Mouse (Mus musculus): ENCODE results near the gene Lexm. TPM values are rescaled to one million over a fixed set of nuclear protein-coding genes. Genes with fewer than 3 reads are reported as not detected.

Lexm gene
- polyA plus RNA-seq, 1 experiment from 2014 or later, result not detected

DNA sequence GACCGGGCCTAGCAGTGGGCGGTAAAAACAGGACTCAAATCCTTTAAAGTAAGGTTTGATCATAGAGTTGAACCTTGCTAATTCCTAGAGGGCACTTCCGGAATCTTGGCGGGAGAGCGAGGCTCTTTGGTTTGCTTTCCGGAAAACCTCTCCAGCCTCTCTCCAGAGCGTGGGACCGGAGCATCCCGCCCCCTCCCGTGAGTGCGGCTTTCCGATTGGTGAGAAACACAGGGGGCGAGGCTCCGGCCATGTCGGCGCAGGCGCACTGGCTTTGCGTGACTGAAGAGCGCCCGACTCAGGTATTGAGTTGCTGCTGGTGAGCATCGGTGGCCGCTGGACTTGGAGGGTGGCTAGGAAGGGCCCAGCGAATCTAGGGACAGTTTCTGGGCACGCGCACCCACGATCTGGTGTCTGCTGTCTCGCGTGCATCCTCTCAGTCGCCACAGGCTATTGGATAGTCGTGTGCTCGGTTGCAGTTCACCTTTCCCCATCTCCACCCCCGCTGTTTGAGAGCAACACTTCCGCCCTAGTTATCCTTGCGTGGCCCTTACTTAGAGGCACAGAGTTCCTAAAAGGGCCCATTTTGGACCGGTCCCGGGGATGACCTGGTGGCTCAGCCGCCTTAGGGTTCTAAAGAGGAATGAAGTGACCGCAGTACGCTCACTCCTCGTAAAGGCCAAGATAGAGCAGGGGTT, 33.9 kb upstream of the Lexm start, which contains the start of gene Pars2:
TSS of gene Pars2 (plus strand) at position 237 of the 695 bp plus-strand sequence.
- WGBS, result 3% methylated on average over 40 of the region's 40 CpGs
- peak; percentile 98 for DNase-seq (ENCODE audit: low spot score)
- H3K9me3 ChIP-seq (ENCODE audit: control insufficient read depth, low read length), result no peaks in the 10 kb centered on the region

DNA sequence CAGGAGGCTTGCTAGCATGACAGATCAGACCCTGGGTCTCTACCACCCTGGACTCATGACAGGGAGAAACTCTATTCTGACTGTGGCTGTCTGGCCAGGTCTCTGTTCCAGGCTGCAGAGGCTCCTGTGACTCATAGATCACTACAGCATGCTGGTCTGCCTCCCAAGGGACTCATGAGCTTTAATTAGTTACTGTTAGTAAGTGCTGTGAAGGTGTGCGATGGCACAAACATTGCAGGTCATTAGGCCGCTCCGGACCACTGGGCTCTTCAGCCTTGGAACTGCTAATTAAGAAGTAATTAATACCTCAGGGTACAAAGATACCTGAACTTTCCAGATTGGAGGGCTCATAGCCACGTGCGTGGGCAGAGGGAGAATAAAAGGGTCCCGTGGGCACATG, 30.1 kb upstream of the Lexm start:
- ATAC-seq (ENCODE audit: low FRiP score) (no peak), DNase-seq (ENCODE audit: low spot score) (no peak)
- Histone ChIP-seq H3K9ac (no peak overlapping the region), H3K4me2 (replicated peaks) (no peak overlapping the region), H3K4me3 (replicated peaks; ENCODE audit: low read length) (no peak overlapping the region), H3K9me3 (ENCODE audit: control insufficient read depth, low read length) (no peaks in the 10 kb centered on the region), H3K4me1 (replicated peaks; ENCODE audit: control insufficient read depth, insufficient read depth, low read length) (peaks cover 11% of the 10 kb centered on the region), H3K27ac (no peak overlapping the region), H3K36me3 (replicated peaks; ENCODE audit: control insufficient read depth, insufficient read depth) (no peaks in the 10 kb centered on the region), H3K27me3 (ENCODE audit: control insufficient read depth, insufficient read depth, low read length) (no peaks in the 10 kb centered on the region)
- 83% methylated on average over 6 of the region's 6 CpGs for WGBS

More for the DNA sequence above, 33.9 kb upstream of the Lexm start, which contains the start of gene Pars2:
- Histone ChIP-seq H3K4me2 (replicated peaks) (peak within 1 kb of the TSS; percentile 93), H3K27me3 (ENCODE audit: control insufficient read depth, insufficient read depth, low read length) (no peaks in the 10 kb centered on the region), H3K36me3 (replicated peaks; ENCODE audit: control insufficient read depth, insufficient read depth) (peaks cover 23% of the 10 kb centered on the region), H3K4me1 (replicated peaks; ENCODE audit: control insufficient read depth, insufficient read depth, low read length) (peaks cover 6% of the 10 kb centered on the region), H3K27ac (peak within 1 kb of the TSS; percentile 46), H3K9ac (peak within 1 kb of the TSS; percentile 67), H3K4me3 (replicated peaks; ENCODE audit: low read length) (peak within 1 kb of the TSS; percentile 56)
- ATAC-seq (ENCODE audit: low FRiP score), result peak; percentile 97

DNA sequence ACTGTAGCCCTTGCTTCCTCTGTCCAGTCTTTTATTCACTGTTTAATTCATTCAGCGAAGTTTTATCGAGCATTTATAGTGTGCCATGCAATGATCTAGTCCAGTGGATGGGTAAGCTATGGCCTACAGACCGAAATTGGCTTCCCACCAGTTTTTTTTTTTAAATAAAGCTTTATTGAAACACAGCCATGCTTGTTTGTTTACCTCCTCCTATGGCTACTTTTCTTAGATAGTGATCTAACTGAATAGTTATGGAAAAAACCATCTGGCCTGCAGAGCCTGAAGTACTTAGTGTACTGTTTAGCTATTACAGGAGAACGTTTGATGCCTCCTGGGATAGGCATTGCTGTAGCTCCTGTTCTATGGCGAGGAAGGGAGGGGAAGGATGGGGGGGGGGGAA, 28.8 kb upstream of the Lexm start:
- WGBS, result 84% methylated on average over 5 of the region's 5 CpGs

GRCm38 (mm10) chr4:106644218-106644610, 27.2 kb upstream of the Lexm start:
- ATAC-seq (ENCODE audit: low FRiP score) (no peak), DNase-seq (ENCODE audit: low spot score) (no peak)
- H3K27me3 ChIP-seq (ENCODE audit: control insufficient read depth, insufficient read depth, low read length), result no peaks in the 10 kb centered on the region
- H3K4me3 ChIP-seq (replicated peaks; ENCODE audit: low read length), result no peak overlapping the region
- no peaks in the 10 kb centered on the region for H3K9me3 ChIP-seq (ENCODE audit: control insufficient read depth, low read length)
- 81% methylated on average over 6 of the region's 6 CpGs for WGBS
- H3K4me2 ChIP-seq (replicated peaks), result no peak overlapping the region
- H3K27ac ChIP-seq, result no peak overlapping the region
- no peak overlapping the region for H3K9ac ChIP-seq
- H3K4me1 ChIP-seq (replicated peaks; ENCODE audit: control insufficient read depth, insufficient read depth, low read length), result peaks cover 5% of the 10 kb centered on the region; the same call in 1 of the 2 replicates
- H3K36me3 ChIP-seq (replicated peaks; ENCODE audit: control insufficient read depth, insufficient read depth), result no peaks in the 10 kb centered on the region

More for the DNA sequence above, 28.8 kb upstream of the Lexm start:
- H3K4me1 ChIP-seq (replicated peaks; ENCODE audit: control insufficient read depth, insufficient read depth, low read length), result peaks cover 5% of the 10 kb centered on the region
- H3K9me3 ChIP-seq (ENCODE audit: control insufficient read depth, low read length), result no peaks in the 10 kb centered on the region
- no peak overlapping the region for H3K9ac ChIP-seq
- DNase-seq (ENCODE audit: low spot score), result no peak
- no peak for ATAC-seq (ENCODE audit: low FRiP score)
- H3K36me3 ChIP-seq (replicated peaks; ENCODE audit: control insufficient read depth, insufficient read depth), result no peaks in the 10 kb centered on the region
- no peak overlapping the region for H3K27ac ChIP-seq
- H3K4me2 ChIP-seq (replicated peaks), result no peak overlapping the region
- H3K4me3 ChIP-seq (replicated peaks; ENCODE audit: low read length), result no peak overlapping the region
- no peaks in the 10 kb centered on the region for H3K27me3 ChIP-seq (ENCODE audit: control insufficient read depth, insufficient read depth, low read length)

- H3K4me2 ChIP-seq (replicated peaks), result no peak overlapping the region
- 47% methylated on average over 8 of the region's 8 CpGs for WGBS
- H3K9ac ChIP-seq, result no peak overlapping the region
- H3K9me3 ChIP-seq (ENCODE audit: control insufficient read depth, low read length), result no peaks in the 10 kb centered on the region
- H3K4me3 ChIP-seq (replicated peaks; ENCODE audit: low read length), result no peak overlapping the region
- H3K27ac ChIP-seq, result no peak overlapping the region
- ATAC-seq (ENCODE audit: low FRiP score) (no peak), DNase-seq (ENCODE audit: low spot score) (no peak)
- H3K4me1 ChIP-seq (replicated peaks; ENCODE audit: control insufficient read depth, insufficient read depth, low read length), result peaks cover 5% of the 10 kb centered on the region; the same call in 1 of the 2 replicates
- no peaks in the 10 kb centered on the region for H3K27me3 ChIP-seq (ENCODE audit: control insufficient read depth, insufficient read depth, low read length)
- H3K36me3 ChIP-seq (replicated peaks; ENCODE audit: control insufficient read depth, insufficient read depth), result no peaks in the 10 kb centered on the region
Observed at GRCm38 (mm10) chr4:106643483-106644217, 26.6 kb upstream of the Lexm start.

DNA sequence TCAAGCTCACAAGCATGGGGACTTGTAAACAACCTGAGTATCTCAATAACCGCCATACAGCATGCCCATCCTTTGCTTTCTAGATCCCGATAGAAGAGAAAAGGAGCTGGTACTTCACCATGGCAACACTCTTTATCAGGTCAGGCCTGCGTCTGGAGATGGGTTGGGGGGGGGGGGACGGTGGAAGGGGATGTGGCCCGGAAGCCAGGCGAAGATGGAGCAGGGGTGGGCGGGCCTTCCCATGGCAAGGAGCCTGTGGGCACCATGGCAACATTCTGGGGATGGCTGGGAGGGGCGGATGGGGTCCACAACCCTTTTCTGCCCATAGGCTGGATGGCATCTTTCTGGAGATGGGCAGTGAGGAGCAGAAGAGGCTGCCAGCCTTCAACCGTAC, 17.0 kb upstream of the Lexm start:
- Histone ChIP-seq H3K4me1 (replicated peaks; ENCODE audit: control insufficient read depth, insufficient read depth, low read length) (peaks cover 19% of the 10 kb centered on the region), H3K9me3 (ENCODE audit: control insufficient read depth, low read length) (no peaks in the 10 kb centered on the region), H3K4me3 (replicated peaks; ENCODE audit: low read length) (no peak overlapping the region), H3K9ac (0 out of 2 replicates have a peak overlapping the region, but pooled peaks have one; percentile 0), H3K27me3 (ENCODE audit: control insufficient read depth, insufficient read depth, low read length) (no peaks in the 10 kb centered on the region), H3K27ac (peak overlapping the region; percentile 70), H3K4me2 (replicated peaks) (0 out of 2 replicates have a peak overlapping the region, but pooled peaks have one; percentile 0), H3K36me3 (replicated peaks; ENCODE audit: control insufficient read depth, insufficient read depth) (no peaks in the 10 kb centered on the region)
- ATAC-seq (ENCODE audit: low FRiP score) (peak; percentile 22; the same call in 1 of the 2 replicates), DNase-seq (ENCODE audit: low spot score) (no peak)
- 36% methylated on average over 9 of the region's 9 CpGs for WGBS

GRCm38 (mm10) chr4:106633281-106634085, 16.4 kb upstream of the Lexm start:
- H3K9ac ChIP-seq, result peak overlapping the region; percentile 0; the same call in 1 of the 2 replicates
- no peak for DNase-seq (ENCODE audit: low spot score)
- 38% methylated on average over 8 of the region's 8 CpGs for WGBS
- H3K4me1 ChIP-seq (replicated peaks; ENCODE audit: control insufficient read depth, insufficient read depth, low read length), result peaks cover 19% of the 10 kb centered on the region
- H3K4me2 ChIP-seq (replicated peaks), result 0 out of 2 replicates have a peak overlapping the region, but pooled peaks have one; percentile 0
- peak overlapping the region; percentile 70 for H3K27ac ChIP-seq
- no peaks in the 10 kb centered on the region for H3K9me3 ChIP-seq (ENCODE audit: control insufficient read depth, low read length)
- no peaks in the 10 kb centered on the region for H3K27me3 ChIP-seq (ENCODE audit: control insufficient read depth, insufficient read depth, low read length)
- no peak overlapping the region for H3K4me3 ChIP-seq (replicated peaks; ENCODE audit: low read length)
- no peaks in the 10 kb centered on the region for H3K36me3 ChIP-seq (replicated peaks; ENCODE audit: control insufficient read depth, insufficient read depth)
- ATAC-seq (ENCODE audit: low FRiP score), result peak; percentile 44

DNA sequence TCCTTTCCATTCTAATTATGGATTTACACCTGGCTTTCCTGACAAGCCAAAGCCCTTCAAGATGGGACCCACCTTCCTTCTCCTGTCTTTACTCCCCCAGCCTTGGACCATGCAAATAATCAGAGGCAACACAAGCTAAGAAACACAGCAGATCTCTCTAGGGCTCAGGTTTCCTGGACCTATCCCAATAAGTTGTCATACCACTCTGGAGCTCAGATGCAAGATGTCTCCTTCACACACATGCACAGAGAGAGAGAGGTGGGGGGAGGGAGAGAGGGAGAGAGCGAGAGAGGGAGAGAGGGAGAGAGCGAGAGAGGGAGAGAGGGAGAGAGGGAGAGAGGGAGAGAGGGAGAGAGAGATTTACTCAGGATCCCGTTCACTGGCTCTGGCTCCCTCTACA, 15.3 kb upstream of the Lexm start:
- H3K27me3 ChIP-seq (ENCODE audit: control insufficient read depth, insufficient read depth, low read length), result no peaks in the 10 kb centered on the region
- no peak overlapping the region for H3K4me2 ChIP-seq (replicated peaks)
- H3K9me3 ChIP-seq (ENCODE audit: control insufficient read depth, low read length), result no peaks in the 10 kb centered on the region
- DNase-seq (ENCODE audit: low spot score), result no peak
- peaks cover 19% of the 10 kb centered on the region for H3K4me1 ChIP-seq (replicated peaks; ENCODE audit: control insufficient read depth, insufficient read depth, low read length)
- H3K36me3 ChIP-seq (replicated peaks; ENCODE audit: control insufficient read depth, insufficient read depth), result no peaks in the 10 kb centered on the region
- H3K9ac ChIP-seq, result no peak overlapping the region
- no peak for ATAC-seq (ENCODE audit: low FRiP score)
- WGBS, result 44% methylated on average over 2 of the region's 3 CpGs
- H3K27ac ChIP-seq, result no peak overlapping the region; the same call in 1 of the 2 replicates
- H3K4me3 ChIP-seq (replicated peaks; ENCODE audit: low read length), result no peak overlapping the region
